Mouse (Mus musculus): ENCODE measurements at regions not wholly inside any gene's neighbourhood (a gene's known extent, or its start where the extent isn't known, plus 50 kb on each side); places are given as distances from the start of the nearest gene placed in this dataset.
"Not testable (repeated sequence)": the region's sequence is repeated elsewhere in the genome, so short reads cannot be mapped to it uniquely, and the experiment has no call there.

DNA sequence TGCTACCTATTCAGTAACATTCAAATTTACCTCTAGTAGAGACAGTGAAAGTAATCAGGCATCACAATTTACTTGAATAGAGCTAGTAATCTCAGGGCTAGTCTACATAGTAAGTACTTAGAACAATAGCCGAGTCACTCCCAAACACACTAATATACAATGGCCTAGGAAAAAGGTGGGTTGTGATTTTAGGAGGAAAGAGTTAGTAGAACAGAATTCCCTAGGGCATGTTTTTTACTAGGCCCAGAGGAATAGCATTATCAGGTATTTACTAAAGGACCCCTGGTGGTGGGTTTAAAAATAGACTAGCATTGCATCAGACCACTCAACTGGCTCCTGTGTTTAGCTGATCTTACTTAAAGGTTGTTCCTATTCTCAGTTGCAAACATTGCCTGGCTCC is 535.8 kb downstream of the Mat2b start:
- not testable (repeated sequence) for H3K4me1 ChIP-seq (ENCODE audit: control insufficient read depth, insufficient read depth, low read length); H3K36me3 ChIP-seq (replicated peaks; ENCODE audit: control insufficient read depth, insufficient read depth, low read depth, low read length); H3K9ac ChIP-seq (replicated peaks; ENCODE audit: low read length); ATAC-seq (replicated peaks; ENCODE audit: insufficient number of reproducible peaks, low FRiP score, low TSS enrichment, low read depth); H3K9me3 ChIP-seq (replicated peaks; ENCODE audit: control insufficient read depth, low read length); H3K27ac ChIP-seq (replicated peaks; ENCODE audit: low read depth, low read length); H3K4me3 ChIP-seq (ENCODE audit: low read depth, low read length); H3K4me2 ChIP-seq (ENCODE audit: low read depth, low read length); DNase-seq (ENCODE audit: low spot score); H3K27me3 ChIP-seq (ENCODE audit: control insufficient read depth, insufficient read depth, low read length)
- 97% methylated on average over 1 of the region's 1 CpGs for WGBS

GRCm38 (mm10) chr11:40149312-40149711 is 545.7 kb downstream of the Mat2b start:
- H3K27me3 ChIP-seq (ENCODE audit: control insufficient read depth, insufficient read depth, low read length) = no peaks in the 10 kb centered on the region
- H3K4me3 ChIP-seq (ENCODE audit: low read depth, low read length) = no peak overlapping the region
- no peaks in the 10 kb centered on the region for H3K36me3 ChIP-seq (replicated peaks; ENCODE audit: control insufficient read depth, insufficient read depth, low read depth, low read length)
- DNase-seq (ENCODE audit: low spot score) (peak; percentile 72), ATAC-seq (replicated peaks; ENCODE audit: insufficient number of reproducible peaks, low FRiP score, low TSS enrichment, low read depth) (no peak)
- H3K9me3 ChIP-seq (replicated peaks; ENCODE audit: control insufficient read depth, low read length) = no peaks in the 10 kb centered on the region
- H3K4me2 ChIP-seq (ENCODE audit: low read depth, low read length) = no peak overlapping the region
- WGBS = 26% methylated on average over 4 of the region's 4 CpGs
- H3K27ac ChIP-seq (replicated peaks; ENCODE audit: low read depth, low read length) = no peak overlapping the region
- no peaks in the 10 kb centered on the region for H3K4me1 ChIP-seq (ENCODE audit: control insufficient read depth, insufficient read depth, low read length)
- no peak overlapping the region for H3K9ac ChIP-seq (replicated peaks; ENCODE audit: low read length)

- 84% methylated on average over 7 of the region's 7 CpGs for WGBS
- Histone ChIP-seq H3K9me3 (replicated peaks; ENCODE audit: control insufficient read depth, low read length) (no peaks in the 10 kb centered on the region), H3K27ac (replicated peaks; ENCODE audit: low read depth, low read length) (no peak overlapping the region), H3K4me2 (ENCODE audit: low read depth, low read length) (no peak overlapping the region), H3K27me3 (ENCODE audit: control insufficient read depth, insufficient read depth, low read length) (no peaks in the 10 kb centered on the region), H3K4me1 (ENCODE audit: control insufficient read depth, insufficient read depth, low read length) (no peaks in the 10 kb centered on the region), H3K36me3 (replicated peaks; ENCODE audit: control insufficient read depth, insufficient read depth, low read depth, low read length) (no peaks in the 10 kb centered on the region), H3K9ac (replicated peaks; ENCODE audit: low read length) (no peak overlapping the region), H3K4me3 (ENCODE audit: low read depth, low read length) (no peak overlapping the region)
- ATAC-seq (replicated peaks; ENCODE audit: insufficient number of reproducible peaks, low FRiP score, low TSS enrichment, low read depth) (no peak), DNase-seq (ENCODE audit: low spot score) (no peak)
Observed at GRCm38 (mm10) chr11:40137803-40138202, 557.2 kb downstream of the Mat2b start.

GRCm38 (mm10) chr11:40102613-40103012 is 592.4 kb downstream of the Mat2b start:
- no peak for ATAC-seq (replicated peaks; ENCODE audit: insufficient number of reproducible peaks, low FRiP score, low TSS enrichment, low read depth)
- 97% methylated on average over 1 of the region's 1 CpGs for WGBS
- no peak for DNase-seq (ENCODE audit: low spot score)
- H3K4me1 ChIP-seq (ENCODE audit: control insufficient read depth, insufficient read depth, low read length) = no peaks in the 10 kb centered on the region
- H3K27me3 ChIP-seq (ENCODE audit: control insufficient read depth, insufficient read depth, low read length) = no peaks in the 10 kb centered on the region
- no peak overlapping the region for H3K4me2 ChIP-seq (ENCODE audit: low read depth, low read length)
- H3K9ac ChIP-seq (replicated peaks; ENCODE audit: low read length) = no peak overlapping the region
- no peaks in the 10 kb centered on the region for H3K9me3 ChIP-seq (replicated peaks; ENCODE audit: control insufficient read depth, low read length)
- H3K4me3 ChIP-seq (ENCODE audit: low read depth, low read length) = no peak overlapping the region
- no peaks in the 10 kb centered on the region for H3K36me3 ChIP-seq (replicated peaks; ENCODE audit: control insufficient read depth, insufficient read depth, low read depth, low read length)
- no peak overlapping the region for H3K27ac ChIP-seq (replicated peaks; ENCODE audit: low read depth, low read length)

DNA sequence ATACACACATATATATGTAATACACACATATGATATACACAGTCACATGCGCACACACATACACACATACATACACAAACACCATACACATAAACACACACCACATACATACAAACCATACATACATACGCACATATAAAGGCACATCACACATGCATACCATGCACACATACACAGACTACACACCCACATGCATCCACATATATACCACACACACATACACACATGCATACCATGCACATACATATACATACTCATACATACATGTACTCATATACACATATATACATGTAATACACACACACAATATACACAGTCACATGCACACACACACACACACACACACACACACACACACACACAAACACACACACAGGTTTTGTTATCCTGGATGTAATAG is 620.7 kb downstream of the Mat2b start:
- no peak overlapping the region for H3K4me3 ChIP-seq (ENCODE audit: low read depth, low read length)
- no peak overlapping the region for H3K27ac ChIP-seq (replicated peaks; ENCODE audit: low read depth, low read length)
- no peak overlapping the region for H3K4me2 ChIP-seq (ENCODE audit: low read depth, low read length)
- no peak overlapping the region for H3K9ac ChIP-seq (replicated peaks; ENCODE audit: low read length)
- no peaks in the 10 kb centered on the region for H3K9me3 ChIP-seq (replicated peaks; ENCODE audit: control insufficient read depth, low read length)
- no peaks in the 10 kb centered on the region for H3K4me1 ChIP-seq (ENCODE audit: control insufficient read depth, insufficient read depth, low read length)
- DNase-seq (ENCODE audit: low spot score) (no peak), ATAC-seq (replicated peaks; ENCODE audit: insufficient number of reproducible peaks, low FRiP score, low TSS enrichment, low read depth) (no peak)
- H3K36me3 ChIP-seq (replicated peaks; ENCODE audit: control insufficient read depth, insufficient read depth, low read depth, low read length) = no peaks in the 10 kb centered on the region
- H3K27me3 ChIP-seq (ENCODE audit: control insufficient read depth, insufficient read depth, low read length) = no peaks in the 10 kb centered on the region
- 94% methylated on average over 2 of the region's 2 CpGs for WGBS

- DNase-seq (ENCODE audit: low spot score) (no peak), ATAC-seq (replicated peaks; ENCODE audit: insufficient number of reproducible peaks, low FRiP score, low TSS enrichment, low read depth) (no peak)
- H3K27ac ChIP-seq (replicated peaks; ENCODE audit: low read depth, low read length) = no peak overlapping the region
- H3K4me3 ChIP-seq (ENCODE audit: low read depth, low read length) = no peak overlapping the region
- no peak overlapping the region for H3K9ac ChIP-seq (replicated peaks; ENCODE audit: low read length)
- H3K4me1 ChIP-seq (ENCODE audit: control insufficient read depth, insufficient read depth, low read length) = no peaks in the 10 kb centered on the region
- WGBS = 39% methylated on average over 1 of the region's 1 CpGs
- H3K36me3 ChIP-seq (replicated peaks; ENCODE audit: control insufficient read depth, insufficient read depth, low read depth, low read length) = no peaks in the 10 kb centered on the region
- H3K9me3 ChIP-seq (replicated peaks; ENCODE audit: control insufficient read depth, low read length) = no peaks in the 10 kb centered on the region
- H3K4me2 ChIP-seq (ENCODE audit: low read depth, low read length) = no peak overlapping the region
- H3K27me3 ChIP-seq (ENCODE audit: control insufficient read depth, insufficient read depth, low read length) = no peaks in the 10 kb centered on the region
Observed at GRCm38 (mm10) chr11:40050503-40050902, 644.5 kb downstream of the Mat2b start.

GRCm38 (mm10) chr11:40027511-40027910 is 667.5 kb downstream of the Mat2b start:
- H3K36me3 ChIP-seq (replicated peaks; ENCODE audit: control insufficient read depth, insufficient read depth, low read depth, low read length) = no peaks in the 10 kb centered on the region
- H3K27ac ChIP-seq (replicated peaks; ENCODE audit: low read depth, low read length) = no peak overlapping the region
- 78% methylated on average over 3 of the region's 3 CpGs for WGBS
- no peak for DNase-seq (ENCODE audit: low spot score)
- ATAC-seq (replicated peaks; ENCODE audit: insufficient number of reproducible peaks, low FRiP score, low TSS enrichment, low read depth) = no peak
- no peak overlapping the region for H3K4me2 ChIP-seq (ENCODE audit: low read depth, low read length)
- H3K4me1 ChIP-seq (ENCODE audit: control insufficient read depth, insufficient read depth, low read length) = no peaks in the 10 kb centered on the region
- H3K9ac ChIP-seq (replicated peaks; ENCODE audit: low read length) = no peak overlapping the region
- H3K4me3 ChIP-seq (ENCODE audit: low read depth, low read length) = no peak overlapping the region
- no peaks in the 10 kb centered on the region for H3K9me3 ChIP-seq (replicated peaks; ENCODE audit: control insufficient read depth, low read length)
- H3K27me3 ChIP-seq (ENCODE audit: control insufficient read depth, insufficient read depth, low read length) = no peaks in the 10 kb centered on the region

DNA sequence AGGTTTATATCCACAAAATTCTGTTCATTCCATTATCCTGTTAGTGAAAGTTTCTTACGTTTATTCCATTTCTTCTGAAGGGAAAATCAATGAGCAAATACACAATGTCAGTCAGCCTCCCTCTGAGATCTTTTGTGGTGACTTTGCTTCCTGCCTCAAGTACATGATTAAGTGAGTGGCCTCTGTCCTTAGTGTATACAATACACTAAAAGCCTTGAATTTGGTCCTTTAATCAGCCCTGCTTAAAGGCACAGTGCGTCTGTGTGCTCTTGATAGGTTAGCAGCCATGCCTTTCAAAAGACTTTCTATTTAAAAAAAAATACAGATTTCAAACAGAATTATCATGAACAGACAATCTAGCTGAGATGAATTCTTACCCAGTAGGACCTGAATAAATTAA is 695.5 kb downstream of the Mat2b start:
- Histone ChIP-seq H3K9me3 (replicated peaks; ENCODE audit: control insufficient read depth, low read length) (no peaks in the 10 kb centered on the region), H3K27me3 (ENCODE audit: control insufficient read depth, insufficient read depth, low read length) (no peaks in the 10 kb centered on the region), H3K4me2 (ENCODE audit: low read depth, low read length) (no peak overlapping the region), H3K27ac (replicated peaks; ENCODE audit: low read depth, low read length) (no peak overlapping the region), H3K36me3 (replicated peaks; ENCODE audit: control insufficient read depth, insufficient read depth, low read depth, low read length) (no peaks in the 10 kb centered on the region), H3K4me3 (ENCODE audit: low read depth, low read length) (no peak overlapping the region), H3K4me1 (ENCODE audit: control insufficient read depth, insufficient read depth, low read length) (no peaks in the 10 kb centered on the region), H3K9ac (replicated peaks; ENCODE audit: low read length) (no peak overlapping the region)
- WGBS = 64% methylated on average over 2 of the region's 2 CpGs
- DNase-seq (ENCODE audit: low spot score) (peak; percentile 3), ATAC-seq (replicated peaks; ENCODE audit: insufficient number of reproducible peaks, low FRiP score, low TSS enrichment, low read depth) (no peak)
